Mouse (Mus musculus): Measurements from ENCODE around the gene Tmem208.
A peak's percentile ranks its signal among the peaks of the same experiment; 100 is the strongest.

- TF ChIP-seq MYC (IDR thresholded peaks at IDR 0.05; ENCODE audit: low read depth, low read length): 0 out of 2 replicates have a peak, but pooled peaks have one; percentile 22
- TF ChIP-seq E2F4 (IDR thresholded peaks at IDR 0.05; ENCODE audit: borderline replicate concordance, low read depth, low read length): no peak
- peak; percentile 87 to 95 for TF ChIP-seq POLR2A (IDR thresholded peaks at IDR 0.05; ENCODE audit: control insufficient read depth in 1 of 2, insufficient read depth in 1 of 2, low read depth in 1 of 2, low read length in 2 of 2, poor library complexity in 1 of 2)
Observed at GRCm38 (mm10) chr8:105297511-105298192, 28.5 kb upstream of the Tmem208 start, which contains the start of gene E2f4.
